Mouse (Mus musculus) MEL (cell line): ENCODE measurements around the gene Mgat5. TPM values are rescaled to one million over a fixed set of nuclear protein-coding genes. Genes with fewer than 3 reads are reported as not detected.

Source experiments
- DNase-seq: peaks from one replicate; pipeline ENCODE4 v3.0.0; 2011; ENCODE audit warnings: low read depth, low spot score
- H3K27ac ChIP-seq: 2 replicates; pipeline ENCODE4 v1.5.1; 2012; ENCODE audit warnings: low read depth, mild to moderate bottlenecking, control low read depth, low read length, moderate library complexity; ENCODE audit not compliant: control insufficient read depth
- H3K27me3 ChIP-seq, 2 experiments: fragments of 150-350 bp in 1 of 2; sonication (generic) in 1 of 2; 2 replicates each; pipeline ENCODE4 v1.6.1; 2012; ENCODE audit warnings: low read length in 2 of 2, mild to moderate bottlenecking in 2 of 2, improper control_type of control experiment in 1 of 2, moderate library complexity in 1 of 2; ENCODE audit not compliant: insufficient read depth in 2 of 2, control insufficient read depth in 1 of 2
- H3K36me3 ChIP-seq, 2 experiments: 2 replicates each; pipeline ENCODE4 v1.6.1; 2012 to 2014; ENCODE audit warnings: low read length in 2 of 2, improper control_type of control experiment in 1 of 2, inconsistent platforms in 1 of 2, mild to moderate bottlenecking in 1 of 2; ENCODE audit not compliant: insufficient read depth in 2 of 2, control insufficient read depth in 1 of 2
- H3K4me1 ChIP-seq, 2 experiments: fragments of 150-350 bp in 1 of 2; sonication (generic) in 1 of 2; 2 replicates each; pipeline ENCODE4 v1.6.1; 2012; ENCODE audit warnings: low read length in 2 of 2, improper control_type of control experiment in 1 of 2, mild to moderate bottlenecking in 1 of 2; ENCODE audit not compliant: insufficient read depth in 2 of 2, control insufficient read depth in 1 of 2
- H3K4me3 ChIP-seq, 2 experiments: fragments of 150-350 bp in 1 of 2; sonication (generic) in 1 of 2; 2 replicates each; pipeline ENCODE4 v1.5.1; 2012; ENCODE audit warnings: low read depth in 2 of 2, low read length in 2 of 2, mild to moderate bottlenecking in 2 of 2, moderate library complexity in 2 of 2, control low read depth in 1 of 2, improper control_type of control experiment in 1 of 2; ENCODE audit not compliant: control insufficient read depth in 1 of 2, insufficient read depth in 1 of 2
- H3K79me2 ChIP-seq: 2 replicates; pipeline ENCODE4 v1.6.1; 2012; ENCODE audit warnings: mild to moderate bottlenecking, low read length, moderate library complexity; ENCODE audit not compliant: control insufficient read depth, poor library complexity, insufficient read depth
- H3K9ac ChIP-seq: 2 replicates; pipeline ENCODE4 v1.6.1; 2012; ENCODE audit warnings: low read depth, mild to moderate bottlenecking, control low read depth, low read length, moderate library complexity; ENCODE audit not compliant: control insufficient read depth, poor library complexity, severe bottlenecking
- H3K9me3 ChIP-seq: fragments of 150-350 bp; sonication (generic); replicated peaks from 2 replicates; pipeline ENCODE4 v1.6.1; 2012; ENCODE audit warnings: mild to moderate bottlenecking, low read length, improper control_type of control experiment, moderate library complexity; ENCODE audit not compliant: insufficient read depth
- CHD1 ChIP-seq: IDR thresholded peaks from 2 replicates; pipeline ENCODE4 v1.6.1; 2012; ENCODE audit warnings: low read depth, mild to moderate bottlenecking, inconsistent platforms, low read length, improper control_type of control experiment
- CHD2 ChIP-seq: IDR thresholded peaks from 2 replicates; pipeline ENCODE4 v1.6.1; 2011; ENCODE audit warnings: low read length, improper control_type of control experiment
- CTCF ChIP-seq, 3 experiments: IDR thresholded peaks in 2 of 3; conservative IDR thresholded peaks in 1 of 3; 2 replicates each; pipeline ENCODE4 v1.5.1; 2011 to 2012; ENCODE audit warnings: low read length in 3 of 3, low read depth in 2 of 3, mild to moderate bottlenecking in 2 of 3, improper control_type of control experiment in 1 of 3, inconsistent platforms in 1 of 3, mixed read lengths in 1 of 3, moderate library complexity in 1 of 3; ENCODE audit not compliant: control insufficient read depth in 1 of 3, insufficient read depth in 1 of 3, poor library complexity in 1 of 3, severe bottlenecking in 1 of 3
- E2F4 ChIP-seq: IDR thresholded peaks from 2 replicates; pipeline ENCODE4 v1.6.1; 2011; ENCODE audit warnings: low read depth, low read length, improper control_type of control experiment, borderline replicate concordance
- ELF1 ChIP-seq: IDR thresholded peaks from 2 replicates; pipeline ENCODE4 v1.6.1; 2014; ENCODE audit warnings: low read depth, mild to moderate bottlenecking, inconsistent platforms, low read length, improper control_type of control experiment, moderate library complexity
- EP300 ChIP-seq, 2 experiments: IDR thresholded peaks; 2 replicates each; pipeline ENCODE4 v1.6.1; 2011; ENCODE audit warnings: improper control_type of control experiment in 2 of 2, low read length in 2 of 2, low read depth in 1 of 2, mild to moderate bottlenecking in 1 of 2
- GATA1 ChIP-seq: IDR thresholded peaks from 2 replicates; pipeline ENCODE4 v1.6.1; 2011; ENCODE audit warnings: low read depth, low read length, improper control_type of control experiment
- JUND ChIP-seq: IDR thresholded peaks from 2 replicates; pipeline ENCODE4 v1.6.1; 2011; ENCODE audit warnings: low read depth, mild to moderate bottlenecking, improper control_type of control experiment, low read length
- KAT2A ChIP-seq: conservative IDR thresholded peaks from 2 replicates; pipeline ENCODE4 v1.6.1; 2012; ENCODE audit warnings: low read depth, low read length, improper control_type of control experiment, inconsistent platforms
- MEF2A ChIP-seq: IDR thresholded peaks from 2 replicates; pipeline ENCODE4 v1.6.1; 2014; ENCODE audit warnings: low read depth, mild to moderate bottlenecking, inconsistent platforms, low read length, improper control_type of control experiment; ENCODE audit not compliant: poor library complexity, insufficient replicate concordance, severe bottlenecking; ENCODE audit errors: extremely low read depth
- MYC ChIP-seq: IDR thresholded peaks from 2 replicates; pipeline ENCODE4 v1.6.1; 2011; ENCODE audit warnings: low read depth, mild to moderate bottlenecking, low read length, improper control_type of control experiment, moderate library complexity
- NELFE ChIP-seq: IDR thresholded peaks from 2 replicates; pipeline ENCODE4 v1.6.1; 2011; ENCODE audit warnings: low read depth, low read length, improper control_type of control experiment
- POLR2A ChIP-seq, 2 experiments: IDR thresholded peaks; 2 replicates each; pipeline ENCODE4 v1.6.1; 2011 to 2012; ENCODE audit warnings: low read length in 2 of 2, mild to moderate bottlenecking in 2 of 2, control low read depth in 1 of 2, improper control_type of control experiment in 1 of 2, low read depth in 1 of 2, moderate library complexity in 1 of 2; ENCODE audit not compliant: control insufficient read depth in 1 of 2, insufficient read depth in 1 of 2, poor library complexity in 1 of 2
- POLR2AphosphoS2 ChIP-seq: IDR thresholded peaks from 2 replicates; pipeline ENCODE4 v1.6.1; 2011; ENCODE audit warnings: low read length, improper control_type of control experiment
- POLR2AphosphoS5 ChIP-seq: IDR thresholded peaks from 2 replicates; pipeline ENCODE4 v1.6.1; 2012; ENCODE audit warnings: low read depth, borderline replicate concordance, mild to moderate bottlenecking, inconsistent platforms, low read length, moderate library complexity, mixed read lengths
- RAD21 ChIP-seq: IDR thresholded peaks from 2 replicates; pipeline ENCODE4 v1.6.1; 2011; ENCODE audit warnings: mild to moderate bottlenecking, low read depth, low read length, improper control_type of control experiment
- RCOR1 ChIP-seq: IDR thresholded peaks from 2 replicates; pipeline ENCODE4 v1.6.1; 2012; ENCODE audit warnings: low read depth, mild to moderate bottlenecking, inconsistent platforms, low read length, improper control_type of control experiment
- SMC3 ChIP-seq: IDR thresholded peaks from 2 replicates; pipeline ENCODE4 v1.6.1; 2011; ENCODE audit warnings: low read depth, low read length, improper control_type of control experiment
- TAL1 ChIP-seq: IDR thresholded peaks from 2 replicates; pipeline ENCODE4 v1.6.1; 2012; ENCODE audit warnings: mild to moderate bottlenecking, inconsistent platforms, low read length, moderate library complexity, mixed read lengths
- TBP ChIP-seq: IDR thresholded peaks from 2 replicates; pipeline ENCODE4 v1.8.0; 2011; ENCODE audit warnings: low read depth, low read length, improper control_type of control experiment
- TCF12 ChIP-seq: IDR thresholded peaks from 2 replicates; pipeline ENCODE4 v1.6.1; 2014; ENCODE audit warnings: low read depth, mild to moderate bottlenecking, inconsistent platforms, low read length, improper control_type of control experiment, moderate library complexity
- UBTF ChIP-seq: IDR thresholded peaks from 2 replicates; pipeline ENCODE4 v1.6.1; 2012; ENCODE audit warnings: low read depth, mild to moderate bottlenecking, inconsistent platforms, low read length, improper control_type of control experiment, moderate library complexity, borderline replicate concordance; ENCODE audit not compliant: insufficient read depth
- USF2 ChIP-seq, 2 experiments: IDR thresholded peaks; 2 replicates each; pipeline ENCODE4 v1.6.1; 2011 to 2012; ENCODE audit warnings: improper control_type of control experiment in 2 of 2, low read length in 2 of 2, borderline replicate concordance in 1 of 2, inconsistent platforms in 1 of 2, low read depth in 1 of 2, mild to moderate bottlenecking in 1 of 2; ENCODE audit not compliant: insufficient read depth in 1 of 2
- ZKSCAN1 ChIP-seq: IDR thresholded peaks from 2 replicates; pipeline ENCODE4 v1.6.1; 2012; ENCODE audit warnings: low read depth, mild to moderate bottlenecking, inconsistent platforms, low read length, improper control_type of control experiment, moderate library complexity
- ZMIZ1 ChIP-seq: IDR thresholded peaks from 2 replicates; pipeline ENCODE4 v1.6.1; 2012; ENCODE audit warnings: low read depth, mild to moderate bottlenecking, inconsistent platforms, low read length, improper control_type of control experiment, moderate library complexity
- ZNF384 ChIP-seq: IDR thresholded peaks from 2 replicates; pipeline ENCODE4 v1.6.1; 2012; ENCODE audit warnings: low read depth, mild to moderate bottlenecking, inconsistent platforms, low read length, improper control_type of control experiment
- polyA plus RNA-seq, 2 experiments: library from polyadenylated mRNA; stranded (reverse) in 1 of 2; unstranded in 1 of 2; fragments of >175 nt in 1 of 2; fragments of >200 nt in 1 of 2; gene quantifications; 2 replicates each; pipeline versions ENCODE4 v1.2.1 to v1.2.4; 2012; ENCODE audit warnings: low replicate concordance in 2 of 2, low read depth in 1 of 2; ENCODE audit not compliant: insufficient read length in 2 of 2, insufficient read depth in 1 of 2, missing spikeins in 1 of 2
- total RNA-seq: library from RNA; depleted of rRNA; stranded (reverse); fragments of 300-350 nt; gene quantifications from 2 replicates; pipeline ENCODE4 v1.2.3, GENCODE M21; 2012

The Mgat5 gene
- total and polyA plus RNA-seq, 3 experiments, result 6.9 to 9.5 TPM; not detected in 1

DNA sequence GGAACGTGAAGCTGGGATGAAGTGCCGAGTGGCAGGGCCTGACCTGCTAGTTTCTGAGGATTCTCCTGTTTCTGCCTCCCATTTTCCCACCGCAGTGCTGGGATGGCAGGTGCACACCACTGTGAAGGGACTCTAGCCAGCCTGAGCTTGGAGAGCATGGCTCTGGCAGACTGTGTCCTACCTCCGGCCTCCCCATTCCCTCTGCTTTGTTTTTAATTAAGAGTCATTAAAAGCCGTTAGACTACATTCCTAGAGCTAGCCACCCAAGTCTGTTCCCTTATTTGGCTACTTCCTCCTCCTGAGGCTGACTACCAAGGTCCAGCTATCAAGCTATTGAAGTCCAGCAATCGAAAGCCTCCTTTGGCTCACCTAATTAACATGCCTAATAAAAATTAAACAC lies 56.2 kb downstream of the Mgat5 start:
- peaks cover 0 to 11% of the 10 kb centered on the region in 2 experiments; a peak in 2 of 4 replicates for H3K36me3 ChIP-seq
- no peak for DNase-seq
- no peak overlapping the region for H3K4me3 ChIP-seq
- no peaks in the 10 kb centered on the region for H3K9me3 ChIP-seq
- peaks cover 7 to 11% of the 10 kb centered on the region in 2 experiments for H3K4me1 ChIP-seq
- no peaks in the 10 kb centered on the region for H3K79me2 ChIP-seq
- no peak overlapping the region for H3K27ac ChIP-seq
- H3K9ac ChIP-seq, result no peak overlapping the region
- H3K27me3 ChIP-seq, result no peaks in the 10 kb centered on the region
- TF ChIP-seq TAL1, result no peak
- no peak for TF ChIP-seq MYC
- no peak for TF ChIP-seq RCOR1
- no peak for TF ChIP-seq TBP
- TF ChIP-seq ZNF384, result no peak
- no peak for TF ChIP-seq UBTF
- no peak for TF ChIP-seq ZKSCAN1
- no peak for TF ChIP-seq POLR2A (IDR thresholded peaks at IDR 0.05; ENCODE audit: control insufficient read depth in 1 of 2, insufficient read depth in 1 of 2, low read depth in 1 of 2, low read length in 2 of 2, poor library complexity in 1 of 2)
- no peak for TF ChIP-seq E2F4
- TF ChIP-seq POLR2AphosphoS2, result no peak
- no peak for TF ChIP-seq MEF2A
- no peak for TF ChIP-seq ZMIZ1
- TF ChIP-seq JUND, result no peak
- TF ChIP-seq CTCF (IDR thresholded peaks at IDR 0.05 in 2 of 3, conservative IDR thresholded peaks at IDR 0.05 in 1 of 3; ENCODE audit: control insufficient read depth in 1 of 3, insufficient read depth in 1 of 3, low read depth in 2 of 3, low read length in 3 of 3, poor library complexity in 1 of 3, severe bottlenecking in 1 of 3), result no peak
- TF ChIP-seq CHD1, result no peak
- TF ChIP-seq POLR2AphosphoS5, result no peak

DNA sequence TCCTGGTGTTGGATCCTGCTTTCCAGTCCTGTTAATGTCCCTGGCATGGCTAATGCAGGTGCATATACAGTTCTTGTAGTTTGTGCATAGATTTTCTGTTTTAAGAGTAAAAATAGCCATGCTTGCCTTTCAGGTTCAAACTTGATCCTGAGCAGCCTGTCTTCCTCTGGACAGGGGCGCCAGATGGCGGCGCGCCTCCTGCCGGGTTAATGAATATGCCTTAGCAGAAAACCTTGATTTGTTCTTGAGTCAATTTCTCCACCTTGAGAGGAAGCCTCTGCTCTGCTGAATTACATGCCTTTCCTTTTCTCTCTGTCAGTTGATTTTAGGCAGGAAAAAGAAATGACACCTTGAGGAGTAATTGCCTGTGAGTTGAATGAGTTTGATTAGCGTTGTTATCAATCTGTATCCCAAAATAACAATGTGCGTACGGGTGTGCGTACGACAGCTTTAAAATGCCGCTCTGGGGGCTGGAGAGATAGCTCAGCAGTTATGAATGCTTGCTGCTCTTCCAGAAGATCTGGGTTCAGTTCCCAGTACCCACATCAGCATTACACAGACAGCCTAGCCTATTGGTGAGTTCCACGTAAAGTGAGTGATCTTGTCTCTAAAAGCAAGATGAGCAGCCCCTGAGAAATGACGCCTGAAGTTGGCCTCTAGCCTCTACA lies 57.5 kb downstream of the Mgat5 start:
- Histone ChIP-seq H3K79me2 (no peaks in the 10 kb centered on the region), H3K4me1 (peaks cover 7 to 11% of the 10 kb centered on the region in 2 experiments), H3K9me3 (no peaks in the 10 kb centered on the region), H3K9ac (no peak overlapping the region), H3K27ac (no peak overlapping the region), H3K4me3 (no peak overlapping the region), H3K36me3 (peaks cover 0 to 11% of the 10 kb centered on the region in 2 experiments; a peak in 2 of 4 replicates), H3K27me3 (no peaks in the 10 kb centered on the region)
- no peak for DNase-seq
- no peak for TF ChIP-seq TCF12
- no peak for TF ChIP-seq EP300 (IDR thresholded peaks at IDR 0.05; ENCODE audit: low read depth in 1 of 2, low read length in 2 of 2)
- TF ChIP-seq TBP, result no peak
- no peak for TF ChIP-seq SMC3
- no peak for TF ChIP-seq GATA1
- no peak for TF ChIP-seq CTCF (IDR thresholded peaks at IDR 0.05 in 2 of 3, conservative IDR thresholded peaks at IDR 0.05 in 1 of 3; ENCODE audit: control insufficient read depth in 1 of 3, insufficient read depth in 1 of 3, low read depth in 2 of 3, low read length in 3 of 3, poor library complexity in 1 of 3, severe bottlenecking in 1 of 3)
- TF ChIP-seq RAD21, result no peak
- no peak for TF ChIP-seq POLR2AphosphoS2
- no peak for TF ChIP-seq ELF1
- no peak for TF ChIP-seq NELFE
- no peak for TF ChIP-seq TAL1
- TF ChIP-seq USF2 (IDR thresholded peaks at IDR 0.05; ENCODE audit: borderline replicate concordance in 1 of 2, insufficient read depth in 1 of 2, low read depth in 1 of 2, low read length in 2 of 2), result no peak
- TF ChIP-seq CHD2, result no peak
- no peak for TF ChIP-seq POLR2A (IDR thresholded peaks at IDR 0.05; ENCODE audit: control insufficient read depth in 1 of 2, insufficient read depth in 1 of 2, low read depth in 1 of 2, low read length in 2 of 2, poor library complexity in 1 of 2)
- TF ChIP-seq RCOR1, result no peak
- no peak for TF ChIP-seq KAT2A
